17 mouse cellular contexts compared by ENCODE assay signal in the genomic region with DNA sequence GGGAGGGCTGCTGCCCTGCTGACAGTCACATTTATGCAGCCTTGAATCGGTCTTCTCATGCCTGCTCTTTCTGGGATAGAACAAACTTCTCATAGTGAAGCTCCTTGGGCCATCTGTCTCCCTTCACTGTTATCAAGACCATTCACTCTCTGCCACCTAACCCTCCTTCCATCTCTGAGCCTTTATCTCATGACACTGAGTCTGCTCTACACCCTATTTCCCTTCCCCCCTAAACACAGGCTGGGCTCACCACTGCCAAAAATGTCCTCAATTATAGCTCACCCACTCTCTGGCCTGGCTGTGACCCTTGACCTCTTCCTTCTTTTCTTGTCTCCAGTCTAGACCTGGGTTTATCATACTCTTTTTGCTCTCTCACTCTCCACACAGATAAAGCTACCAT.
DNase-seq lines count a peak whose midpoint lies in the region; ATAC-seq lines count a peak whose summit lies in the region.
"Had no signal": no experiment of that assay in that cellular context is flagged by ENCODE, and none has a peak within 500 bp of the region (broad histone marks: within the 10 kb centered on the region; RNA-seq: fewer than 3 reads in every experiment).

No protein-coding gene starts in this region.

- H3K27ac ChIP-seq in heart, embryonic 12.5 days (ENCODE audit: poor library complexity, severe bottlenecking): no peak overlapping the region
- peak overlapping the region; percentile 95 for H3K27ac ChIP-seq in liver, embryonic 11.5 days (ENCODE audit: low read depth, low read length)
- H3K27ac ChIP-seq in stomach, embryonic 14.5 days (ENCODE audit: low read length): no peak overlapping the region
- H3K27ac ChIP-seq: hindbrain, embryonic 15.5 days; neural tube, embryonic 15.5 days had no signal

- H3K9me3 ChIP-seq in heart, embryonic 12.5 days (replicated peaks): no peaks in the 10 kb centered on the region
- no peaks in the 10 kb centered on the region for H3K9me3 ChIP-seq in liver, embryonic 11.5 days (ENCODE audit: control insufficient read depth, low read length)
- H3K9me3 ChIP-seq in stomach, embryonic 14.5 days (ENCODE audit: control insufficient read depth, low read depth, low read length): no peaks in the 10 kb centered on the region
- H3K9me3 ChIP-seq: hindbrain, embryonic 15.5 days; neural tube, embryonic 15.5 days had no signal

- H3K4me1 ChIP-seq in heart, embryonic 12.5 days (replicated peaks): peaks cover 17% of the 10 kb centered on the region
- H3K4me1 ChIP-seq in liver, embryonic 11.5 days (replicated peaks; ENCODE audit: control insufficient read depth, insufficient read depth, low read length): peaks cover 18% of the 10 kb centered on the region
- H3K4me1 ChIP-seq in stomach, embryonic 14.5 days (ENCODE audit: control insufficient read depth, insufficient read depth, low read length): no peaks in the 10 kb centered on the region
- H3K4me1 ChIP-seq: hindbrain, embryonic 15.5 days; neural tube, embryonic 15.5 days had no signal

- intact Hi-C loops in heart, postnatal 14 days (cut with DNase I): no loop called here
- intact Hi-C loops in left cerebral cortex, postnatal 14 days (cut with DNase I): no loop called here

- H3K4me3 ChIP-seq in heart, embryonic 12.5 days: no peak overlapping the region
- no peak overlapping the region for H3K4me3 ChIP-seq in liver, embryonic 11.5 days (ENCODE audit: low read depth, low read length)
- H3K4me3 ChIP-seq in stomach, embryonic 14.5 days (ENCODE audit: low read depth, low read length): no peak overlapping the region
- H3K4me3 ChIP-seq: hindbrain, embryonic 15.5 days; neural tube, embryonic 15.5 days had no signal

- no peaks in the 10 kb centered on the region for H3K27me3 ChIP-seq in heart, embryonic 12.5 days (replicated peaks)
- no peaks in the 10 kb centered on the region for H3K27me3 ChIP-seq in liver, embryonic 11.5 days (replicated peaks; ENCODE audit: control insufficient read depth, insufficient read depth, low read length)
- no peaks in the 10 kb centered on the region for H3K27me3 ChIP-seq in stomach, embryonic 14.5 days (ENCODE audit: control insufficient read depth, insufficient read depth, low read length)
- H3K27me3 ChIP-seq: hindbrain, embryonic 15.5 days; neural tube, embryonic 15.5 days had no signal

- 17% methylated on average over 1 of the region's 1 CpGs for WGBS in heart, embryonic 12.5 days
- WGBS in liver, embryonic 11.5 days: 31% methylated on average over 1 of the region's 1 CpGs
- 50% methylated on average over 1 of the region's 1 CpGs for WGBS in stomach, embryonic 14.5 days

- peak; percentile 79 for ATAC-seq in heart, embryonic 12.5 days (ENCODE audit: insufficient number of reproducible peaks, low FRiP score)
- ATAC-seq in liver, embryonic 11.5 days (replicated peaks; ENCODE audit: low FRiP score): peak; percentile 99
- ATAC-seq in stomach, embryonic 14.5 days (ENCODE audit: insufficient number of reproducible peaks, insufficient read depth, low FRiP score, low read depth): peak; percentile 86; the same call in 1 of the 2 replicates
- ATAC-seq: forebrain, postnatal 0 days had no signal

- H3K4me2 ChIP-seq in heart, embryonic 12.5 days: no peak overlapping the region
- peak overlapping the region; percentile 48 for H3K4me2 ChIP-seq in liver, embryonic 11.5 days
- H3K4me2 ChIP-seq in stomach, embryonic 14.5 days (replicated peaks; ENCODE audit: low read depth, low read length): no peak overlapping the region
- H3K4me2 ChIP-seq: hindbrain, embryonic 15.5 days; neural tube, embryonic 15.5 days had no signal

- H3K9ac ChIP-seq in heart, embryonic 12.5 days: no peak overlapping the region
- H3K9ac ChIP-seq in liver, embryonic 11.5 days (ENCODE audit: low read depth, low read length): peak overlapping the region; percentile 62
- H3K9ac ChIP-seq in stomach, embryonic 14.5 days (replicated peaks; ENCODE audit: low read depth, low read length): no peak overlapping the region
- H3K9ac ChIP-seq: forebrain, postnatal 0 days; hindbrain, embryonic 15.5 days; neural tube, embryonic 15.5 days had no signal

- no peaks in the 10 kb centered on the region for H3K36me3 ChIP-seq in heart, embryonic 12.5 days
- H3K36me3 ChIP-seq in liver, embryonic 11.5 days (ENCODE audit: control insufficient read depth, insufficient read depth, low read length): no peaks in the 10 kb centered on the region
- no peaks in the 10 kb centered on the region for H3K36me3 ChIP-seq in stomach, embryonic 14.5 days (ENCODE audit: control insufficient read depth, insufficient read depth, low read length)
- H3K36me3 ChIP-seq: hindbrain, embryonic 15.5 days; neural tube, embryonic 15.5 days had no signal

- DNase-seq in heart, postnatal 14 days: no peak
- peak; percentile 74 for DNase-seq in c-Kit-positive CD71-positive TER-119-negative erythroid progenitor cells, embryonic 14.5 days (ENCODE audit: low read depth)
- no peak for DNase-seq in liver, embryonic 11.5 days (ENCODE audit: low spot score)
- DNase-seq in left cerebral cortex, postnatal 14 days (ENCODE audit: low spot score in 2 of 2): no peak
- no peak for DNase-seq in neural tube, embryonic 10.5 days (ENCODE audit: extremely low spot score, low spot score)
- DNase-seq in adrenal gland, adult 8-10 months: no peak
- DNase-seq: adrenal gland, postnatal 25 days; cerebellum, adult 11-12 months; forebrain, postnatal 0 days; gastrocnemius, postnatal 14 days; kidney, adult 9 months; lung, adult 2 months; thymus, postnatal 4 days had no signal
